Mouse (Mus musculus) left cerebral cortex, postnatal 14 days (tissue): ENCODE results near the gene Kpnb1. TPM values are rescaled to one million over a fixed set of nuclear protein-coding genes. Genes with fewer than 3 reads are reported as not detected.

Experiments used
- DNase-seq, 2 experiments: peaks; one replicate each; pipeline ENCODE4 v3.0.0; 2021 to 2022; ENCODE audit warnings: low spot score in 2 of 2, mixed read lengths in 1 of 2
- intact Hi-C: fragments of 180-260 bp; cut with DNase I; formaldehyde crosslinking; loops from one replicate; pipeline ENCODE4 v1.15.1; 2025
- microRNA-seq, 2 experiments: library from miRNA; unstranded; fragments of <30 nt; microRNA quantifications; one replicate each; pipeline ENCODE4 v1.2.0; 2022
- total RNA-seq, 2 experiments: library from RNA; stranded (reverse); gene quantifications; 2 replicates each; pipeline ENCODE4 v1.2.3; 2021

Kpnb1 gene
- total RNA-seq, 2 experiments from 2014 or later = 111 to 113 TPM

GRCm38 (mm10) chr11:97123282-97123890 lies 64.3 kb downstream of the Kpnb1 start:
- intact Hi-C loops = no loop called here
- DNase-seq = no peak

GRCm38 (mm10) chr11:97120641-97121040 lies 67.0 kb downstream of the Kpnb1 start:
- intact Hi-C loops = no loop called here
- no peak for DNase-seq

GRCm38 (mm10) chr11:97120221-97120620 lies 67.5 kb downstream of the Kpnb1 start:
- intact Hi-C loops = no loop called here
- no peak for DNase-seq

- DNase-seq = no peak
- intact Hi-C loops = no loop called here
Observed at GRCm38 (mm10) chr11:97115797-97116196, 71.9 kb downstream of the Kpnb1 start.

GRCm38 (mm10) chr11:97114671-97115601 lies 72.7 kb downstream of the Kpnb1 start, which contains the start of gene Tbx21:
Tbx21 (minus strand) TSS chr11:97115331.
- intact Hi-C loops = no loop called here
- no peak for DNase-seq

- intact Hi-C loops = no loop called here
- DNase-seq = no peak
Observed at GRCm38 (mm10) chr11:97112519-97113125, 75.1 kb downstream of the Kpnb1 start.

Small RNA genes within 50 kb of the gene (microRNA-seq; reads per million reads assigned to microRNA genes)
- gene Mir7235 = 0.79 to 1.3 reads per million in 2 experiments

Other genes starting within 250 kb of the Kpnb1 start
- 10 to 100 TPM; 38.0 to 40.3 TPM for gene Pnpo, start 243.9 kb downstream of the Kpnb1 start, total RNA-seq
- gene Sp2, start 204.9 kb downstream of the Kpnb1 start, total RNA-seq = 10 to 100 TPM; 10.1 to 11.8 TPM
- 1 to 10 TPM; 2.6 to 2.7 TPM for gene Sp6, start 174.5 kb downstream of the Kpnb1 start, total RNA-seq
- gene Scrn2, start 157.9 kb downstream of the Kpnb1 start, total RNA-seq = 1 to 10 TPM; 2.7 to 3.0 TPM
- gene Lrrc46, start 146.5 kb downstream of the Kpnb1 start, total RNA-seq = under 1 TPM; 0.26 to 0.74 TPM
- 10 to 100 TPM; 69.0 to 69.8 TPM for gene Mrpl10, start 146.3 kb downstream of the Kpnb1 start, total RNA-seq
- 10 to 100 TPM; 10.5 to 12.3 TPM for gene Osbpl7, start 137.3 kb downstream of the Kpnb1 start, total RNA-seq
- gene Tbx21, start 72.5 kb downstream of the Kpnb1 start, total RNA-seq = under 1 TPM in 1 of 2 experiments, not detected in 1; 0.13 TPM
- gene Tbkbp1, start 36.4 kb downstream of the Kpnb1 start, total RNA-seq = 10 to 100 TPM; 46.4 to 49.4 TPM
- 100 to 1,000 TPM; 134 to 144 TPM for gene Npepps, start 92.8 kb upstream of the Kpnb1 start, total RNA-seq
- 10 to 100 TPM; 18.2 to 20.7 TPM for gene Mrpl45, start 127.8 kb upstream of the Kpnb1 start, total RNA-seq
- gene Gpr179, start 164.2 kb upstream of the Kpnb1 start, total RNA-seq = under 1 TPM; 0.18 to 0.19 TPM
- 10 to 100 TPM; 88.1 to 90.7 TPM for gene Socs7, start 174.7 kb upstream of the Kpnb1 start, total RNA-seq
- gene Arhgap23, start 227.7 kb upstream of the Kpnb1 start, total RNA-seq = 10 to 100 TPM; 70.1 to 71.4 TPM